Mouse (Mus musculus) neural tube, postnatal 0 days (tissue): ENCODE results near the gene Vmn2r-ps159. TPM values are rescaled to one million over a fixed set of nuclear protein-coding genes. Genes with fewer than 3 reads are reported as not detected.

Experiments
- polyA plus RNA-seq: library from polyadenylated mRNA; unstranded; fragments of >200 nt; fragmentation: Nextera tagmentation; extraction: Ambion mirVana; gene quantifications from 2 replicates; pipeline ENCODE4 v1.2.1, GENCODE M21; 2015

The Vmn2r-ps159 gene
- not detected in 2 replicates for polyA plus RNA-seq

GRCm38 (mm10) chr4:156330803-156331202 is at the start of gene Vmn2r-ps159:
Gene Vmn2r-ps159, plus strand, starts transcription at chr4:156331103.

Other genes starting within 250 kb of the Vmn2r-ps159 start
- 13.9 and 15.8 TPM in 2 replicates for gene 9430015G10Rik, start 221.1 kb upstream of the Vmn2r-ps159 start, polyA plus RNA-seq
- gene Rnf223, start 200.6 kb upstream of the Vmn2r-ps159 start, polyA plus RNA-seq = 0.18 and 0.23 TPM in 2 replicates
- gene Agrn, start 133.6 kb upstream of the Vmn2r-ps159 start, polyA plus RNA-seq = 59.7 and 82.1 TPM in 2 replicates
- gene Isg15, start 130.3 kb upstream of the Vmn2r-ps159 start, polyA plus RNA-seq = 6.4 and 6.8 TPM in 2 replicates
- gene AW011738, start 127.8 kb upstream of the Vmn2r-ps159 start, polyA plus RNA-seq = 4.7 and 5.5 TPM in 2 replicates
- 1.1 and 1.5 TPM in 2 replicates for gene Perm1, start 115.2 kb upstream of the Vmn2r-ps159 start, polyA plus RNA-seq
- gene Plekhn1, start 96.2 kb upstream of the Vmn2r-ps159 start, polyA plus RNA-seq = 23.8 and 28.0 TPM in 2 replicates
- 41.7 and 43.1 TPM in 2 replicates for gene Noc2l, start 95.1 kb upstream of the Vmn2r-ps159 start, polyA plus RNA-seq
- gene Samd11, start 75.4 kb upstream of the Vmn2r-ps159 start, polyA plus RNA-seq = 1.1 and 1.7 TPM in 2 replicates